Mouse (Mus musculus): ENCODE measurements around the gene Cdc37. TPM values are rescaled to one million over a fixed set of nuclear protein-coding genes. Genes with fewer than 3 reads are reported as not detected.

Gene Cdc37
- polyA plus RNA-seq, 1 experiment = 24.9 TPM

- WGBS = 73% methylated on average over 4 of the region's 4 CpGs
- Histone ChIP-seq H3K27ac (ENCODE audit: insufficient read depth, low read depth, low read length) (peak overlapping the region; percentile 54), H3K36me3 (ENCODE audit: control insufficient read depth, insufficient read depth, low read length) (peaks cover 14% of the 10 kb centered on the region), H3K4me3 (ENCODE audit: low read depth, low read length) (no peak overlapping the region), H3K27me3 (ENCODE audit: control insufficient read depth, insufficient read depth, low read length) (no peaks in the 10 kb centered on the region), H3K4me1 (ENCODE audit: control insufficient read depth, insufficient read depth, insufficient read length, low read length) (peaks cover 9% of the 10 kb centered on the region)
- TF ChIP-seq CTCF (IDR thresholded peaks at IDR 0.05; ENCODE audit: extremely low read depth, insufficient read length, insufficient replicate concordance, low read depth, low read length) (no peak), POLR2A (IDR thresholded peaks at IDR 0.05; ENCODE audit: low read depth, low read length) (no peak)
Measured at GRCm38 (mm10) chr9:21135329-21135890, 14.4 kb downstream of the Cdc37 start.

- H3K27me3 ChIP-seq (ENCODE audit: control insufficient read depth, insufficient read depth, low read length) = no peaks in the 10 kb centered on the region
- no peak overlapping the region for H3K4me3 ChIP-seq (ENCODE audit: low read depth, low read length)
- peaks cover 8% of the 10 kb centered on the region for H3K36me3 ChIP-seq (ENCODE audit: control insufficient read depth, insufficient read depth, low read length)
- TF ChIP-seq CTCF (IDR thresholded peaks at IDR 0.05; ENCODE audit: extremely low read depth, insufficient read length, insufficient replicate concordance, low read depth, low read length) (no peak), POLR2A (IDR thresholded peaks at IDR 0.05; ENCODE audit: low read depth, low read length) (no peak)
- 0 out of 2 replicates have a peak overlapping the region, but pooled peaks have one; percentile 2 for H3K27ac ChIP-seq (ENCODE audit: insufficient read depth, low read depth, low read length)
- H3K4me1 ChIP-seq (ENCODE audit: control insufficient read depth, insufficient read depth, insufficient read length, low read length) = peaks cover 12% of the 10 kb centered on the region
- 45% methylated on average over 9 of the region's 9 CpGs for WGBS
Measured at GRCm38 (mm10) chr9:21134595-21135328, 15.0 kb downstream of the Cdc37 start.

- H3K4me3 ChIP-seq (ENCODE audit: low read depth, low read length) = no peak overlapping the region
- peaks cover 2% of the 10 kb centered on the region; the same call in 1 of the 2 replicates for H3K36me3 ChIP-seq (ENCODE audit: control insufficient read depth, insufficient read depth, low read length)
- WGBS = 64% methylated on average over 9 of the region's 9 CpGs
- no peak for TF ChIP-seq CTCF (IDR thresholded peaks at IDR 0.05; ENCODE audit: extremely low read depth, insufficient read length, insufficient replicate concordance, low read depth, low read length)
- TF ChIP-seq POLR2A (IDR thresholded peaks at IDR 0.05; ENCODE audit: low read depth, low read length) = no peak
- H3K4me1 ChIP-seq (ENCODE audit: control insufficient read depth, insufficient read depth, insufficient read length, low read length) = peaks cover 12% of the 10 kb centered on the region
- H3K27ac ChIP-seq (ENCODE audit: insufficient read depth, low read depth, low read length) = no peak overlapping the region
- H3K27me3 ChIP-seq (ENCODE audit: control insufficient read depth, insufficient read depth, low read length) = no peaks in the 10 kb centered on the region
Measured at GRCm38 (mm10) chr9:21133064-21133707, 16.6 kb downstream of the Cdc37 start.

DNA sequence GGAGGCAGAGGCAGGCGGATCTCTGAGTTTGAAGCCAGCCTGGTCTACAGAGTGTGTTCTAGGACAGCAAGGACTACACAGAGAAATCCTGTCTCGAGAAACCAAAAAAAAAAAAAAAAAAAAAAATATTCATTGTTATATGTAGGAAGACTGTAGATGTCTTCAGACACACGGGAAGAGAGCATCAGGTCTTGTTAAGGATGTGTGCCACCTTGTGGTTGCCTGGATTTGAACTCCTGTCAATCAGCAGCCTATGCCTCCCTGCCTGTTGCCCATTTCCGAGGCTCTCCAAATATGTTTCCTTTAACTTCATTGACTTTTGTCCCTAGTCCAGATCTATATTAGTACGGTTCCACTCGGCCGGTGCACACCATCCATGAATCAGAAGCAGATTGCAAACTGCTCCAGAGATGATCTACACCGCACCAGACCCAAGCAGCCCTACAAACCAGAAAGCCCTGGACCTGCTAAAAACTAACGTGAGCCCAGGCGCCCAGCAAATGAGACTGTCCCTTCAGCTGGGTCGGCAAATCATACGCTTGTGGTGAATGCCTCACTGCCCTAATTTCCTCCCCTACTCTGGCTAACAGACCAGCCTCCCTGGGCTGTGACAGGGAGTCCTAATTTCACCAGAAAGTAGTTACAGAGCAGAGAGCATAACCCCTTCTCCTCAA lies 17.5 kb downstream of the Cdc37 start:
- H3K27me3 ChIP-seq (ENCODE audit: control insufficient read depth, insufficient read depth, low read length) = no peaks in the 10 kb centered on the region
- WGBS = 66% methylated on average over 12 of the region's 12 CpGs
- H3K27ac ChIP-seq (ENCODE audit: insufficient read depth, low read depth, low read length) = no peak overlapping the region
- H3K4me1 ChIP-seq (ENCODE audit: control insufficient read depth, insufficient read depth, insufficient read length, low read length) = peaks cover 12% of the 10 kb centered on the region
- H3K36me3 ChIP-seq (ENCODE audit: control insufficient read depth, insufficient read depth, low read length) = peaks cover 8% of the 10 kb centered on the region
- TF ChIP-seq CTCF (IDR thresholded peaks at IDR 0.05; ENCODE audit: extremely low read depth, insufficient read length, insufficient replicate concordance, low read depth, low read length) (peak; percentile 36; the same call in 1 of the 2 replicates), POLR2A (IDR thresholded peaks at IDR 0.05; ENCODE audit: low read depth, low read length) (no peak)
- H3K4me3 ChIP-seq (ENCODE audit: low read depth, low read length) = no peak overlapping the region

- peak within 1 kb of the TSS; percentile 42; the same call in 1 of the 2 replicates for H3K27ac ChIP-seq (ENCODE audit: insufficient read depth, low read depth, low read length)
- 5% methylated on average over 37 of the region's 37 CpGs for WGBS
- peak; percentile 81; the same call in 1 of the 2 replicates for TF ChIP-seq POLR2A (IDR thresholded peaks at IDR 0.05; ENCODE audit: low read depth, low read length)
- no peak for TF ChIP-seq CTCF (IDR thresholded peaks at IDR 0.05; ENCODE audit: extremely low read depth, insufficient read length, insufficient replicate concordance, low read depth, low read length)
Measured at GRCm38 (mm10) chr9:21131059-21131956, 18.5 kb downstream of the Cdc37 start, which contains the start of gene Tyk2. TSS of gene Tyk2 (minus strand) at chr9:21131243.

DNA sequence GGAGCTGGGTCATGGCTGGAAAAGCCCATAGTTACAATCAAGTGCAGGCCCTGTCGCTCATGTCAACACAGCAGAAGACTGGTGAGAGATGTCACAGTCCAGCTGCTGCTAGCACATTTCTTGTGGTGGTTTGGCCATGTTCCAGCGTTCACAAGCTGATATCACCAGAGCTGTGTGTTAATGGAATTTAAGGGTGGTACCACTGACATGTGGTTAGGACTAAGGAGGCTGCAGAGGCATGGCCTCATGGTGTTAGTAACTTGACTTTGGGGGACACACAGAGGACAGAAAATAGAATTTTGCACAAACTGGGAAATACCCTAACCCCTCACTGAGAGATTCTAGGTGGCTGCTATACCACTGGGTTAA lies 23.5 kb downstream of the Cdc37 start:
- Histone ChIP-seq H3K27ac (ENCODE audit: insufficient read depth, low read depth, low read length) (no peak overlapping the region), H3K36me3 (ENCODE audit: control insufficient read depth, insufficient read depth, low read length) (peaks cover 46% of the 10 kb centered on the region), H3K27me3 (ENCODE audit: control insufficient read depth, insufficient read depth, low read length) (no peaks in the 10 kb centered on the region), H3K4me1 (ENCODE audit: control insufficient read depth, insufficient read depth, insufficient read length, low read length) (peaks cover 3% of the 10 kb centered on the region; the same call in 1 of the 2 replicates), H3K4me3 (ENCODE audit: low read depth, low read length) (no peak overlapping the region)
- WGBS = 63% methylated on average over 2 of the region's 2 CpGs
- TF ChIP-seq POLR2A (IDR thresholded peaks at IDR 0.05; ENCODE audit: low read depth, low read length) (no peak), CTCF (IDR thresholded peaks at IDR 0.05; ENCODE audit: extremely low read depth, insufficient read length, insufficient replicate concordance, low read depth, low read length) (no peak)

More at GRCm38 (mm10) chr9:21131059-21131956, 18.5 kb downstream of the Cdc37 start, which contains the start of gene Tyk2:
- Histone ChIP-seq H3K27me3 (ENCODE audit: control insufficient read depth, insufficient read depth, low read length) (no peaks in the 10 kb centered on the region), H3K4me3 (ENCODE audit: low read depth, low read length) (peak within 1 kb of the TSS; percentile 74), H3K36me3 (ENCODE audit: control insufficient read depth, insufficient read depth, low read length) (peaks cover 16% of the 10 kb centered on the region), H3K4me1 (ENCODE audit: control insufficient read depth, insufficient read depth, insufficient read length, low read length) (peaks cover 12% of the 10 kb centered on the region)

Measured in small intestine, adult 2 months (tissue).